Mouse (Mus musculus) myocyte (in vitro differentiated cells): ENCODE measurements around the gene Cacna2d4. TPM values are rescaled to one million over a fixed set of nuclear protein-coding genes. Genes with fewer than 3 reads are reported as not detected.

Source experiments
- H3K27me3 ChIP-seq: one replicate; pipeline ENCODE4 v1.6.1; 2011; ENCODE audit not compliant: control insufficient read depth, insufficient read depth, insufficient read length
- H3K36me3 ChIP-seq: one replicate; pipeline ENCODE4 v1.6.1; 2011; ENCODE audit not compliant: control insufficient read depth, insufficient read depth
- H3K4me2 ChIP-seq: one replicate; pipeline ENCODE4 v1.6.1; 2011; ENCODE audit warnings: low read depth, control low read depth
- H3K4me3 ChIP-seq: one replicate; pipeline ENCODE4 v1.5.1; 2011; ENCODE audit warnings: mild to moderate bottlenecking, control low read depth, moderate library complexity
- H3K79me2 ChIP-seq: one replicate; pipeline ENCODE4 v1.6.1; 2011; ENCODE audit not compliant: control insufficient read depth, insufficient read depth
- H3ac ChIP-seq: one replicate; pipeline ENCODE4 v1.6.1; 2011; ENCODE audit not compliant: control insufficient read depth, insufficient read length
- CEBPB ChIP-seq: IDR thresholded peaks from 2 replicates; pipeline ENCODE4 v1.6.1; 2011; ENCODE audit warnings: mild to moderate bottlenecking, moderate library complexity; ENCODE audit not compliant: poor library complexity, insufficient read depth, severe bottlenecking
- E2F4 ChIP-seq: IDR thresholded peaks from one replicate; pipeline ENCODE4 v1.6.1; 2011; ENCODE audit warnings: mild to moderate bottlenecking, control low read depth, moderate library complexity; ENCODE audit not compliant: insufficient read depth
- MAX ChIP-seq: IDR thresholded peaks from one replicate; pipeline ENCODE4 v1.6.1; 2011; ENCODE audit warnings: low read depth, mild to moderate bottlenecking, control low read depth
- MYOD1 ChIP-seq, 3 experiments: IDR thresholded peaks; one replicate each; pipeline ENCODE4 v1.6.1; 2011; ENCODE audit warnings: control low read depth in 2 of 3, low read depth in 2 of 3, mild to moderate bottlenecking in 2 of 3, moderate library complexity in 1 of 3; ENCODE audit not compliant: insufficient read length in 2 of 3, control insufficient read depth in 1 of 3
- MYOG ChIP-seq, 3 experiments: IDR thresholded peaks; one replicate each; pipeline ENCODE4 v1.6.1; 2011; ENCODE audit warnings: control low read depth in 2 of 3, low read depth in 2 of 3, mild to moderate bottlenecking in 2 of 3; ENCODE audit not compliant: insufficient read length in 2 of 3, control insufficient read depth in 1 of 3, insufficient read depth in 1 of 3
- POLR2A ChIP-seq: IDR thresholded peaks from one replicate; pipeline ENCODE4 v1.6.1; 2011; ENCODE audit warnings: low read depth, mild to moderate bottlenecking, control low read depth, moderate library complexity; ENCODE audit not compliant: insufficient read length
- POLR2AphosphoS2 ChIP-seq: IDR thresholded peaks from one replicate; pipeline ENCODE4 v1.6.1; 2011; ENCODE audit warnings: low read depth, control low read depth; ENCODE audit not compliant: insufficient read length
- REST ChIP-seq: IDR thresholded peaks from one replicate; pipeline ENCODE4 v1.6.1; 2011; ENCODE audit warnings: mild to moderate bottlenecking, control low read depth, moderate library complexity; ENCODE audit not compliant: insufficient read depth, insufficient read length
- SRF ChIP-seq: IDR thresholded peaks from one replicate; pipeline ENCODE4 v1.6.1; 2011; ENCODE audit warnings: low read depth; ENCODE audit not compliant: control insufficient read depth, insufficient read length
- TCF12 ChIP-seq: IDR thresholded peaks from one replicate; pipeline ENCODE4 v1.6.1; 2011; ENCODE audit warnings: mild to moderate bottlenecking, control low read depth; ENCODE audit not compliant: poor library complexity, insufficient read depth, severe bottlenecking
- TCF3 ChIP-seq: IDR thresholded peaks from one replicate; pipeline ENCODE4 v1.6.1; 2011; ENCODE audit warnings: low read depth, control low read depth; ENCODE audit not compliant: insufficient read length
- USF1 ChIP-seq: IDR thresholded peaks from one replicate; pipeline ENCODE4 v1.6.1; 2011; ENCODE audit warnings: low read depth, mild to moderate bottlenecking, control low read depth, moderate library complexity
- polyA plus RNA-seq: library from polyadenylated mRNA; unstranded; fragments of >200 nt; fragmentation: generic; extraction: Trizol; gene quantifications from one replicate; pipeline ENCODE4 v1.2.1, GENCODE M21; 2012; ENCODE audit warnings: missing spikeins

Gene Cacna2d4
- polyA plus RNA-seq, 1 experiment, result not detected

- Histone ChIP-seq H3K27me3 (peaks cover 60% of the 10 kb centered on the region), H3K4me3 (no peak overlapping the region), H3ac (no peak overlapping the region), H3K36me3 (no peaks in the 10 kb centered on the region), H3K79me2 (no peaks in the 10 kb centered on the region), H3K4me2 (no peak overlapping the region)
- TF ChIP-seq MAX, result no peak
- no peak for TF ChIP-seq TCF12
- TF ChIP-seq POLR2AphosphoS2, result no peak
- TF ChIP-seq USF1, result no peak
Observed at GRCm38 (mm10) chr6:119314751-119315476, 78.6 kb downstream of the Cacna2d4 start.

- H3K79me2 ChIP-seq, result no peaks in the 10 kb centered on the region
- no peak overlapping the region for H3K4me3 ChIP-seq
- H3K4me2 ChIP-seq, result no peak overlapping the region
- H3K36me3 ChIP-seq, result no peaks in the 10 kb centered on the region
- H3ac ChIP-seq, result no peak overlapping the region
- no peak for TF ChIP-seq USF1
- TF ChIP-seq MYOG (IDR thresholded peaks at IDR 0.05; ENCODE audit: control insufficient read depth in 1 of 3, insufficient read depth in 1 of 3, insufficient read length in 2 of 3, low read depth in 2 of 3), result no peak
- no peak for TF ChIP-seq POLR2A
- TF ChIP-seq CEBPB, result no peak
- no peak for TF ChIP-seq SRF
- no peak for TF ChIP-seq MYOD1 (IDR thresholded peaks at IDR 0.05; ENCODE audit: control insufficient read depth in 1 of 3, insufficient read length in 2 of 3, low read depth in 2 of 3)
- no peak for TF ChIP-seq POLR2AphosphoS2
- no peak for TF ChIP-seq REST
- TF ChIP-seq TCF3, result no peak
- TF ChIP-seq MAX, result no peak
- TF ChIP-seq E2F4, result no peak
- no peak for TF ChIP-seq TCF12
- H3K27me3 ChIP-seq, result peaks cover 76% of the 10 kb centered on the region
Observed at GRCm38 (mm10) chr6:119318732-119319131, 82.4 kb downstream of the Cacna2d4 start.

DNA sequence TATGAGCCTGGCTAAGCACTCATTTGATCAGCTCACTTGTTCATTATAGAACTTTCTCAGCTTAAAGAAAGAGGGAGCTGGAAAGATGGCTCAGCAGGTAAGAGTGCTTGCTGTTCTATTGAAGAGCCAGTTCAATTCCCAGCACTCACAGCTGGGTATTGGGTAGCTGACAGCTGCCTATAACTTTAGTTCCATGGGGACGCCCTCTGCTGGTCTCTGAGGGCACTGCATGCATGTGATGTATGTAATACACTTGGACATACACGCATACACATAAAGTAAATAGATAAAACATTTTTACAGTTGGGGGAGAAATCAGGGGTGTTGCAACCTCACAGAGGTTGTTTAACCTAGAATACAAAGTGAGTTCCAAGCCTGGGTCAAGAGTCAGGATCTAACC is 83.0 kb downstream of the Cacna2d4 start:
- H3ac ChIP-seq, result no peak overlapping the region
- no peak for TF ChIP-seq MAX
- peaks cover 76% of the 10 kb centered on the region for H3K27me3 ChIP-seq
- no peaks in the 10 kb centered on the region for H3K36me3 ChIP-seq
- H3K4me3 ChIP-seq, result no peak overlapping the region
- no peak overlapping the region for H3K4me2 ChIP-seq
- no peaks in the 10 kb centered on the region for H3K79me2 ChIP-seq

GRCm38 (mm10) chr6:119320481-119320880 is 84.2 kb downstream of the Cacna2d4 start:
- H3K27me3 ChIP-seq, result peaks cover 77% of the 10 kb centered on the region
- TF ChIP-seq TCF12, result no peak
- TF ChIP-seq REST, result peak; percentile 67

GRCm38 (mm10) chr6:119321752-119322151 is 85.4 kb downstream of the Cacna2d4 start:
- Histone ChIP-seq H3K36me3 (no peaks in the 10 kb centered on the region), H3K4me2 (no peak overlapping the region), H3K27me3 (peaks cover 75% of the 10 kb centered on the region), H3ac (no peak overlapping the region), H3K4me3 (no peak overlapping the region), H3K79me2 (no peaks in the 10 kb centered on the region)
- TF ChIP-seq E2F4 (no peak), MYOG (IDR thresholded peaks at IDR 0.05; ENCODE audit: control insufficient read depth in 1 of 3, insufficient read depth in 1 of 3, insufficient read length in 2 of 3, low read depth in 2 of 3) (no peak), TCF12 (no peak), MAX (no peak), CEBPB (no peak), REST (no peak), MYOD1 (IDR thresholded peaks at IDR 0.05; ENCODE audit: control insufficient read depth in 1 of 3, insufficient read length in 2 of 3, low read depth in 2 of 3) (no peak), POLR2AphosphoS2 (no peak), POLR2A (no peak), TCF3 (no peak), SRF (no peak), USF1 (no peak)

More at GRCm38 (mm10) chr6:119320481-119320880, 84.2 kb downstream of the Cacna2d4 start:
- no peaks in the 10 kb centered on the region for H3K79me2 ChIP-seq
- H3K4me2 ChIP-seq, result no peak overlapping the region
- no peak overlapping the region for H3K4me3 ChIP-seq
- H3ac ChIP-seq, result no peak overlapping the region
- no peaks in the 10 kb centered on the region for H3K36me3 ChIP-seq

- TF ChIP-seq SRF, result no peak
- no peak for TF ChIP-seq MYOD1 (IDR thresholded peaks at IDR 0.05; ENCODE audit: control insufficient read depth in 1 of 3, insufficient read length in 2 of 3, low read depth in 2 of 3)
- TF ChIP-seq MYOG (IDR thresholded peaks at IDR 0.05; ENCODE audit: control insufficient read depth in 1 of 3, insufficient read depth in 1 of 3, insufficient read length in 2 of 3, low read depth in 2 of 3), result no peak
- no peak for TF ChIP-seq POLR2AphosphoS2
- no peak for TF ChIP-seq TCF3
- TF ChIP-seq TCF12, result no peak
- no peak for TF ChIP-seq USF1
- TF ChIP-seq REST, result no peak
- TF ChIP-seq MAX, result no peak
- TF ChIP-seq POLR2A, result no peak
- H3K36me3 ChIP-seq, result no peaks in the 10 kb centered on the region
- H3K4me3 ChIP-seq, result no peak overlapping the region
- H3ac ChIP-seq, result no peak overlapping the region
- no peaks in the 10 kb centered on the region for H3K79me2 ChIP-seq
- H3K27me3 ChIP-seq, result peaks cover 70% of the 10 kb centered on the region
- H3K4me2 ChIP-seq, result no peak overlapping the region
Observed at GRCm38 (mm10) chr6:119324776-119325175, 88.5 kb downstream of the Cacna2d4 start.
